Mouse (Mus musculus) cerebellum, adult 2 months (tissue): ENCODE data around the gene Fbxw7.

Source experiments
- CTCF ChIP-seq: fragments of 200-500 bp; IDR thresholded peaks from 2 replicates; pipeline ENCODE4 v1.5.1; 2011; ENCODE audit warnings: low read depth, mild to moderate bottlenecking, control low read depth, low read length, moderate library complexity, borderline replicate concordance; ENCODE audit not compliant: insufficient read depth
- POLR2A ChIP-seq: fragments of 200-500 bp; IDR thresholded peaks from 2 replicates; pipeline ENCODE4 v1.6.1; 2011; ENCODE audit warnings: low read length, control low read depth, borderline replicate concordance; ENCODE audit not compliant: insufficient read depth

GRCm38 (mm10) chr3:84860669-84861068 lies 45.6 kb downstream of the Fbxw7 start:
- no peak for TF ChIP-seq CTCF
- TF ChIP-seq POLR2A, result no peak
